Mouse (Mus musculus): Measurements from ENCODE around the gene Glipr1l2. TPM values are rescaled to one million over a fixed set of nuclear protein-coding genes. Genes with fewer than 3 reads are reported as not detected.
"Not testable (repeated sequence)": the region's sequence is repeated elsewhere in the genome, so short reads cannot be mapped to it uniquely, and the experiment has no call there.

The Glipr1l2 gene
- not detected for total RNA-seq (2021)
- long read RNA-seq, result 0 reads

DNA sequence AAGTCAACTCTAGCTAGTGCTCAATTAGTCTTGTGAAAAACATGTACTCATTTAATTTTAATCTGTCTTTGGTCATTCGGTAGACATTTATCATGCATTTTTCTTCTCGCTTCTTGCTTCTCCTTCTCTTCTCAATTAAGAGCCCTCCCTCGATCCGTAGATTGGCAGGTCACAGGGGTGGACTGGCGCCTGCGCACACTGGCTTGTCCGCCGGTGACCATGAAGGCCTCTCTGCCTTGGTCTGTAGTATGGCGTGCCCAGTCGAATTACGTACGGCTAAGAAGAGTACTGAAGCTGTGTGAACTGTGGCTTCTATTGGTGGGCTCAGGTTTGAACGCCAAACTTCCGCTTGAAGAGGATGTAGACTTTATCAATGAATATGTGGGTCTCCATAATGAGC lies at the start of gene Glipr1l2:
Gene Glipr1l2 (plus strand): TSS at position 198 of the 400 bp plus-strand sequence.
- no peak for DNase-seq (ENCODE audit: low spot score in 2 of 2)

DNA sequence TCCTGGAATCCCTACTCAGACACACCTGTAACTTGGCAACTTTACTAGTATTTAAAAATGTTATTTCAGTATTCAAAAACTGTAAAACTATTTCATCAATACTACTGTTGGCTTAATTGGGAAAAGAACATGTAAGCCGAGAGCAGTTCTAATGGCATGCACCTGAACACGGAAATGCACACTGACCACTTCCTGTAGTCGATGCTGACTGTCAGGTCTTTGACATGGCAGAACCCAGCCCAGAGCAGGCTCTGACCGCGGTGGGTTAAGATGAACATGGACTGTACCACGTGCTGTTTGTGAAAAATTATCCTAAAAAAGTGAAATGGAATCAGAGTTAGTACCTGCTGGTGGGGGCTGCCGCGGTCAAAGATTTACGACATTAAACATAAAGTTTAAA lies 39.6 kb upstream of the Glipr1l2 start:
- not testable (repeated sequence) for DNase-seq (ENCODE audit: low spot score in 2 of 2)

GRCm38 (mm10) chr10:112044283-112044682 lies 38.9 kb upstream of the Glipr1l2 start:
- DNase-seq (ENCODE audit: low spot score in 2 of 2), result not testable (repeated sequence)

DNA sequence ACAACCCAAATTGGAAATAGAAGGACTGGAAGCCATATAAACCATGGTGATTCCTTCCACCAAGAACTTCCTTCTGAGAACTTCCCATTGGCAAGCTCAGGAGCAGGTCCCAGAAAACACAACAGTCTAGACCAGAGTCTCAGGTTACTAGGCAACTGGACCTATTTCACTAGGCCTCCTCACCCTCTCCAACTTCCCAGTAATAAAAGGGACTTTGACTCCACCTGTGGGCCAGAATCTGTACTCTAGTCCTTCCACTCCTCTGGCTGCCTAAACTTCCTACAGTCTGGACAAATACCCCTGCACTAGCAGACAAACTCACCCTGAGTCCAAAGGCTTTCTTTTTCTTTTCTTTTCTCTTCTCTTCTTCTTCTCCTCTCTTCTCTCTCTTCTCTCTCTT lies 31.9 kb upstream of the Glipr1l2 start:
- DNase-seq (ENCODE audit: low spot score in 2 of 2), result no peak

GRCm38 (mm10) chr10:112051956-112052355 lies 31.2 kb upstream of the Glipr1l2 start:
- not testable (repeated sequence) for DNase-seq (ENCODE audit: low spot score in 2 of 2)

- DNase-seq (ENCODE audit: low spot score in 2 of 2), result peak; percentile 83 to 86
Measured at GRCm38 (mm10) chr10:112059702-112060582, 23.2 kb upstream of the Glipr1l2 start, which contains the start of gene Glipr1l1. Gene Glipr1l1, plus strand, starts transcription at chr10:112060189.

DNA sequence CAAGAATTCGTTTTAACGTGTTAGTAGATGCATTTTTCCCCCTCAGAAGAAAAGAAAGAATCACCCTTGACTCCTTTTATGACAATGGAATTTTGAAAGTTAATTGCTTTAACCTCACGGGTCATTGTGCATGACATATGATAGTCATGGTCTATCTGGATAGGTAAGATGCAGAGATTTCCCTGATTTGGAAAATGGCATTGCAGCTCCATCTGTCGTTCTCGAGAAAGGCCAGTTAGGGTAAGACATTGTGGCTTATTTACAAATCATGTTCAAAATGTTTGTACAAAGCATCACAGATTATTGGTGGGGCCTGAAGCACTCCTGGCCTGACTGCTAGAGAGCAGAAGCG lies 22.6 kb upstream of the Glipr1l2 start:
- DNase-seq (ENCODE audit: low spot score in 2 of 2), result not testable (repeated sequence)

- DNase-seq (ENCODE audit: low spot score in 2 of 2), result no peak
Measured at GRCm38 (mm10) chr10:112080044-112080443, 3.1 kb upstream of the Glipr1l2 start.

DNA sequence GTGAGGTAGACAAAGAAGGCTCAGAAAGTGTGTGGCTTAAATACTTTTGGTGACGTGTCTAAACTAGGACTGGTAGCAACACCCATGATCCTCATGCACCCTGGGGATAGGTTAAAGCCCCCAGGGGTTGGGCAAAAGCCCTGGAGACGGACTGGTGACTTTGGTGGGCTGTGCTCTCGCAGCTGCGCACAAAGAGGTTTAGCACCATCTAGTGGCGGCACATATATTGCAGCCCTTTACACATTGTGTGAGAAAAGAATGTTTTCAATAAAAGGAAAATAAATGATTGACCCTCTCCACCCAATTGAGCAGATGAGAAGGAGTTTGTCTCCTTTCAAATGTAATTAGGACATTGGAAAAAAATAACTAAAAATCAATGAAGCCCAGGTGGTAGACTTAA lies 22.6 kb downstream of the Glipr1l2 start:
- DNase-seq (ENCODE audit: low spot score in 2 of 2), result peak; percentile 70 to 73

DNA sequence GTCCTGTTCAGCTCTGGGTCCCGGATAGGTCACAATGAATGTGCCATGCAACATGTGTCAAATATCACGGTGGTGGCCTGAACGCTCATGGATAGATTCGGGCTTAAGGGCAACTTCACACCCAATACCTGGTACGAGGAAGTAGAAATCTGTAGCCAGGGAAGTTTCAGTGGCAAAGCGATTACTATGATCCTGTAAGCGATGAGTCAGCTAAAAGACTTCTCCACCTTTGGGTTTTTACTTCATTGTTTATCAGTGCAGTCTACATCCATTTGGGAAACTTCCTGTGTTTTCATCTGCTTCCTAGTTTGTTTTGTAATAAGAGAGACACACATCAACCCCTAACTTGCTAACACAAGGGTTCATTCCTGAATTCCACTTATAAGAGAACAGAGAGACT lies 27.2 kb downstream of the Glipr1l2 start:
- DNase-seq (ENCODE audit: low spot score in 2 of 2), result no peak

DNA sequence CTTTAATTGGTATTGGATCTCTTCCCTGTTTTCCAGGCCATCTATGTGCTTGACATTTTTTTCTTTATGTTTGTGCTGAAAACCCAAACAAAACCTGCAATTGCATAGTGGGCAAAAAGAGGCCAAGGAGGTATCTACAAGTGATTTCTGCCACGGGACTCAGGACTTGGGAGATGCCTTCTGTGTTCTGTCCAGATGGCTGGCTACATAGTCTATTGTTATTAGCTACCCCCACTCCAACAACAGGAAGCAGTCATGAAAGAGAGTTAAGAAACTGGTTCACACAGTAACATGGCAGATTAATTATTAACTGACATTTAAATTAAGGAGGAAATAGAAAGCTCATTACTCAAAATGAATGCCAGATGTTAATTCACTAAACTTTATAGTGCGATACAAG lies 41.9 kb downstream of the Glipr1l2 start:
- DNase-seq (ENCODE audit: low spot score in 2 of 2), result not testable (repeated sequence)

GRCm38 (mm10) chr10:112127682-112128230 lies 44.6 kb downstream of the Glipr1l2 start:
- DNase-seq (ENCODE audit: low spot score in 2 of 2), result not testable (repeated sequence)

GRCm38 (mm10) chr10:112132194-112132593 lies 49.0 kb downstream of the Glipr1l2 start:
- no peak for DNase-seq (ENCODE audit: low spot score in 2 of 2)

- peak; percentile 33 to 54 for DNase-seq (ENCODE audit: low spot score in 2 of 2)
Measured at GRCm38 (mm10) chr10:112138050-112138870, 55.1 kb downstream of the Glipr1l2 start.

GRCm38 (mm10) chr10:112138871-112139430 lies 55.8 kb downstream of the Glipr1l2 start:
- DNase-seq (ENCODE audit: low spot score in 2 of 2), result no peak

DNA sequence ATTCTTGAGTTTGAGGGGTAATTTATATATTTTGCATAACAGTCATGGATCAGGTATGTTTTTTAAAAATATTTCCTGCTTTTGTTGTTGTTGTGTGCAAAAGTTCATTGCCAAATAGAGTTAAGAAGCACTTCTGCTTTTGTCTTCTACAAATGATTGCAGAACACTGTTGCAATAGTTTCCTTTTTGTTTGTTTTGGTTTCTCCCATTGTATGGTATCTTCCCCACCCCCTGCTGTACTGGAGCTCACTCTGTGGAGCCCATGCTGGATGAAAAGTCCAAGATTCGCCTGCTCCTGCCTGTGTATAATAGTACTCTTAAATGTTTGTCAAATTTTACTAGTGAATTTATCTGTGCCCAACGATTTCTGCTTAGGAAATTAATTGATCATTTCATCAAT lies 56.7 kb downstream of the Glipr1l2 start:
- DNase-seq (ENCODE audit: low spot score in 2 of 2), result no peak

Other genes starting within 250 kb of the Glipr1l2 start
- 10 to 100 TPM; 31.7 to 33.4 TPM for gene Krr1, start 110.7 kb upstream of the Glipr1l2 start, total RNA-seq (2021)
- 1 to 10 TPM; 1.9 to 2.3 TPM for gene Glipr1, start 80.7 kb upstream of the Glipr1l2 start, total RNA-seq (2021)
- gene Glipr1l1, start 23.2 kb upstream of the Glipr1l2 start, total RNA-seq (2021), result not detected
- gene Glipr1l3, start 77.0 kb downstream of the Glipr1l2 start, total RNA-seq (2021), result not detected
- under 1 TPM; 0.50 to 0.62 TPM for gene Caps2, start 80.3 kb downstream of the Glipr1l2 start, total RNA-seq (2021)
- gene Kcnc2, start 187.8 kb downstream of the Glipr1l2 start, total RNA-seq (2021), result 10 to 100 TPM; 39.9 to 41.4 TPM